Mouse (Mus musculus) small intestine, adult 2 months (tissue): ENCODE results near the gene Lcp2. TPM values are rescaled to one million over a fixed set of nuclear protein-coding genes. Genes with fewer than 3 reads are reported as not detected.
A peak's percentile ranks its signal among the peaks of the same experiment; 100 is the strongest.

Experiments used
- H3K27ac ChIP-seq: fragments of 200-500 bp; 2 replicates; pipeline ENCODE4 v1.5.1; 2012; ENCODE audit warnings: low read depth, low read length, control low read depth, inconsistent platforms; ENCODE audit not compliant: insufficient read depth
- H3K27me3 ChIP-seq: fragments of 200-500 bp; 2 replicates; pipeline ENCODE4 v1.6.1; 2012; ENCODE audit warnings: mild to moderate bottlenecking, moderate library complexity, low read length, inconsistent platforms; ENCODE audit not compliant: control insufficient read depth, insufficient read depth
- H3K36me3 ChIP-seq: fragments of 200-500 bp; 2 replicates; pipeline ENCODE4 v1.6.1; 2012; ENCODE audit warnings: mild to moderate bottlenecking, low read length, control low read depth, inconsistent platforms; ENCODE audit not compliant: control insufficient read depth, insufficient read depth
- H3K4me1 ChIP-seq: fragments of 200-500 bp; 2 replicates; pipeline ENCODE4 v1.6.1; 2012; ENCODE audit warnings: low read length, inconsistent platforms, mixed read lengths; ENCODE audit not compliant: control insufficient read depth, insufficient read depth, insufficient read length
- H3K4me3 ChIP-seq: fragments of 200-500 bp; 2 replicates; pipeline ENCODE4 v1.5.1; 2012; ENCODE audit warnings: low read depth, mild to moderate bottlenecking, control low read depth, inconsistent platforms, low read length, moderate library complexity
- CTCF ChIP-seq: fragments of 200-500 bp; IDR thresholded peaks from 2 replicates; pipeline ENCODE4 v1.5.1; 2012; ENCODE audit warnings: low read depth, mild to moderate bottlenecking, control low read depth, inconsistent platforms, low read length, moderate library complexity, mixed read lengths; ENCODE audit not compliant: insufficient replicate concordance, insufficient read length; ENCODE audit errors: extremely low read depth
- POLR2A ChIP-seq: fragments of 200-500 bp; IDR thresholded peaks from 2 replicates; pipeline ENCODE4 v1.6.1; 2012; ENCODE audit warnings: low read depth, mild to moderate bottlenecking, control low read depth, inconsistent platforms, low read length, moderate library complexity
- WGBS: fragments of 180-500 bp; shearing (Covaris S2); methylation state at CpG from one replicate; pipeline ENCODE4 v1.1.7; 2018; 5-methylcytosine and 5-hydroxymethylcytosine counted together
- polyA plus RNA-seq: library from polyadenylated mRNA; depleted of rRNA; stranded (reverse); fragments of >200 nt; gene quantifications from 2 replicates; pipeline ENCODE4 v1.2.3, GENCODE M21; 2012; rRNA removed

Gene Lcp2
- polyA plus RNA-seq: 2.7 and 4.0 TPM in 2 replicates

- Histone ChIP-seq H3K4me3 (peak within 1 kb of the TSS; percentile 69), H3K36me3 (no peaks in the 10 kb centered on the region), H3K27me3 (no peaks in the 10 kb centered on the region), H3K4me1 (0 out of 2 replicates have a peak, but pooled peaks cover 2% of the 10 kb centered on the region), H3K27ac (peak within 1 kb of the TSS; percentile 88)
- no peak for TF ChIP-seq CTCF
- TF ChIP-seq POLR2A: no peak
- WGBS: 65% methylated on average over 6 of the region's 6 CpGs
These were observed at the start of gene Lcp2 for GRCm38 (mm10) chr11:34046767-34047541. Lcp2 (plus strand) TSS chr11:34046920.

DNA sequence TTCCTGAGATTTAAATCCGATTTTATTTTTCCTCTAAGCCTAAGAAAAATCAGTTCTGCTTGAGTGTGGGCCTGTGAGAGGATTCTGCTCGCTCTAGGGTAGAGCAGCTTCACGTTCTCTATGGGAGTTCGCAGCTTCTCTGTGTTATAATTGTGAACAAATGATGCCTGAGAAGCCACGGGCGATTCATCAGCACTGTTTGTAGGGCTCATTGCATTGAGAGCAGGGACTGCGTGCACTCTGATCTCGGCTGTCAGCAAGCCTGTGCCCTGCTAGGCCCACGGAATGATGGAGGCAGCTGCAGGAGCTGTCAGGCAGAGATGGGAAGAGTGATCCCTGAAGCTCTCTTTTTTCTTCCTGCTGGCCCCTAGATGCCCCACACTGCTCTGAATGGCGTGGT lies 48.5 kb upstream of the Lcp2 start:
- Histone ChIP-seq H3K27me3 (no peaks in the 10 kb centered on the region), H3K4me1 (no peaks in the 10 kb centered on the region), H3K36me3 (no peaks in the 10 kb centered on the region), H3K4me3 (no peak overlapping the region), H3K27ac (no peak overlapping the region)
- 77% methylated on average over 10 of the region's 10 CpGs for WGBS
- TF ChIP-seq CTCF (no peak), POLR2A (no peak)

- Histone ChIP-seq H3K4me1 (no peaks in the 10 kb centered on the region), H3K4me3 (no peak overlapping the region), H3K27ac (no peak overlapping the region), H3K36me3 (no peaks in the 10 kb centered on the region), H3K27me3 (no peaks in the 10 kb centered on the region)
- WGBS: 66% methylated on average over 3 of the region's 3 CpGs
- TF ChIP-seq POLR2A: no peak
- TF ChIP-seq CTCF: no peak
These were observed 46.3 kb upstream of the Lcp2 start for GRCm38 (mm10) chr11:34000416-34000815.

- no peaks in the 10 kb centered on the region for H3K36me3 ChIP-seq
- no peak overlapping the region for H3K4me3 ChIP-seq
- H3K27ac ChIP-seq: no peak overlapping the region
- WGBS: 4% methylated on average over 5 of the region's 5 CpGs
- TF ChIP-seq CTCF: peak; percentile 51; the same call in 1 of the 2 replicates
- TF ChIP-seq POLR2A: no peak
- H3K4me1 ChIP-seq: no peaks in the 10 kb centered on the region
- H3K27me3 ChIP-seq: no peaks in the 10 kb centered on the region
These were observed 44.7 kb upstream of the Lcp2 start for GRCm38 (mm10) chr11:34001938-34002592.

DNA sequence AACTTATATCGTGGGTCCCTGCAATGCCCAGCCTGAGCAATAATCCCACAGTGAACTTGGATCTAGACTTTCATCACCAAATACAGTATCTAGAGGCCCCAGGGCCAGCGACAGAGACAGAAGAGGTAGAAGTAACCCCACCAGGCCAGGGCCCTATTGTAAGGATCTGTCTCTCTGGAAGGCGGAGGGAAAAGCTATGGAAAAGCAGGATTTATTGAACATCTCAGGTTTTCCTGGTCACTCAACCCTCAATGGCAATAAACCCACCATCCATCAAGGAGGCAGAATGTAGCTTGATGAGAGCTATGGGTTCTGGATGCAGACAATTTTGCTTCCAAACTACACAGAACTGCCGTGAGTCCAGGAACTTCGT lies 44.1 kb upstream of the Lcp2 start:
- H3K27ac ChIP-seq: no peak overlapping the region
- no peaks in the 10 kb centered on the region for H3K4me1 ChIP-seq
- no peaks in the 10 kb centered on the region for H3K27me3 ChIP-seq
- H3K4me3 ChIP-seq: no peak overlapping the region
- TF ChIP-seq CTCF: no peak
- no peak for TF ChIP-seq POLR2A
- no peaks in the 10 kb centered on the region for H3K36me3 ChIP-seq
- 74% methylated on average over 5 of the region's 5 CpGs for WGBS

DNA sequence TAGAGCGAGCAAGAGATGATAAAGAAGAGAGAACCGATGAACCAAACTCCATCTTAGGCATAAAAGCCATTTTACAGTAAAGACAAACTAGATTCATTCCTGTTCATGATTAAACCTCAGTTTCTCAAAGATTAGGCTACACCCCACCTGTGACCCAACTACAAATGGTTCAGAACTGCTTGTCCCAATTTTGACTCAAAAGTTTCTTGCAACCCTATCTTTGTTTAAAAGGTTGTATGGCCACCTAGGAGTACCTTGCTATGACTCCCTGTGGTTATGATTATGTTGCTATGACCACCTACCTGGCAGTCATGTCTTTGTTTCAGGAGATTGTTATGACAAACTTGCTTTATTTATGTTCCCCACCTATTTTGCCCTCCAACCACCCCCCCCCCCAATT lies 39.1 kb upstream of the Lcp2 start:
- Histone ChIP-seq H3K4me1 (0 out of 2 replicates have a peak, but pooled peaks cover 5% of the 10 kb centered on the region), H3K4me3 (no peak overlapping the region), H3K36me3 (no peaks in the 10 kb centered on the region), H3K27ac (no peak overlapping the region), H3K27me3 (no peaks in the 10 kb centered on the region)
- 68% methylated on average over 2 of the region's 2 CpGs for WGBS
- TF ChIP-seq POLR2A (no peak), CTCF (no peak)

GRCm38 (mm10) chr11:34008214-34008613 lies 38.5 kb upstream of the Lcp2 start:
- Histone ChIP-seq H3K4me3 (peak overlapping the region; percentile 37), H3K27me3 (no peaks in the 10 kb centered on the region), H3K27ac (peak overlapping the region; percentile 78), H3K36me3 (no peaks in the 10 kb centered on the region), H3K4me1 (0 out of 2 replicates have a peak, but pooled peaks cover 5% of the 10 kb centered on the region)
- WGBS: 70% methylated on average over 11 of the region's 11 CpGs
- TF ChIP-seq POLR2A (no peak), CTCF (no peak)

GRCm38 (mm10) chr11:34008702-34009101 lies 38.0 kb upstream of the Lcp2 start:
- 30% methylated on average over 9 of the region's 9 CpGs for WGBS
- TF ChIP-seq POLR2A (no peak), CTCF (peak; percentile 39; the same call in 1 of the 2 replicates)
- Histone ChIP-seq H3K27me3 (no peaks in the 10 kb centered on the region), H3K4me1 (0 out of 2 replicates have a peak, but pooled peaks cover 5% of the 10 kb centered on the region), H3K36me3 (no peaks in the 10 kb centered on the region), H3K27ac (peak overlapping the region; percentile 78), H3K4me3 (peak overlapping the region; percentile 37)
